Mouse (Mus musculus) embryo, embryonic 9.5 days (tissue): ENCODE measurements at regions not wholly inside any gene's neighbourhood (a gene's known extent, or its start where the extent isn't known, plus 50 kb on each side); places are given as distances from the start of the nearest gene placed in this dataset.

Source experiments
- DNase-seq: peaks from one replicate; pipeline ENCODE4 v3.0.0-alpha.2; 2017; ENCODE audit errors: extremely low spot score

DNA sequence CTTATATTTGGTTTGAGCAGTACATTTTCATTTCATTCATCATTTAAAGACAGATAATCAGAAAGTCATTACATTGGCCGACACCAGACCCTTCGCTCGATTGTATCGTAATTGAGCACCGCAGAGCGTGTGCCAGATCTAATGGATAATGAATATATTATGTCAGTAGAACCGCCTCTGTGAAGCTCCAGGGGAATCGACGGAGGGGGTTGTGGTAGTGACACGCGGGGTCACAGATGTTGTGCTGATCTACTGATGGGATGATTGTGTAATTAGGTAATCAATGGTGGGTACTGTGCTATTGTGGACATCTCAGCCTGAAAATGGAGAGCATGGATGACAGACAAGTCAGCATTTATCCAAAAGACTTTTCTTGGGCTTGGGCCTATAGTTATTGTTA lies 414.3 kb upstream of the Tenm2 start:
- no peak for DNase-seq

DNA sequence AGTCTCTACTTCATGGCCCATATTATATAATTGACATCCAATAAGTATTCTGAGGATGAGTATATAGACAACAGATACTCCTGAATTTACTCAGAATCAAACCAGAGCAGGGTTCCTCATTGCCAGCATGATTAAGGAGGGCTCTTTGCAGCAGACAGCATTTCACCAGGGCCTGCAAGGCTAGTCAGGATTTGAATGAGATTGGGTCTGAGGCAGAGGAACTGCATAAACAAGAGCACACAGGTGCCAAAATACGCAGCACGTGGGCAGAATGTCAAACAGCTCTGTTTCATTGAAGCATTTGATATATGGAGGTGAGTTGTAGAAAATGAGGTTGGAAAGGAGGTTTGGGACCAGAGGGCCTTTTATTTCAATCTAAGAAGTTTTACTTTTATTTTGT lies 387.5 kb upstream of the Tenm2 start:
- DNase-seq = no peak

DNA sequence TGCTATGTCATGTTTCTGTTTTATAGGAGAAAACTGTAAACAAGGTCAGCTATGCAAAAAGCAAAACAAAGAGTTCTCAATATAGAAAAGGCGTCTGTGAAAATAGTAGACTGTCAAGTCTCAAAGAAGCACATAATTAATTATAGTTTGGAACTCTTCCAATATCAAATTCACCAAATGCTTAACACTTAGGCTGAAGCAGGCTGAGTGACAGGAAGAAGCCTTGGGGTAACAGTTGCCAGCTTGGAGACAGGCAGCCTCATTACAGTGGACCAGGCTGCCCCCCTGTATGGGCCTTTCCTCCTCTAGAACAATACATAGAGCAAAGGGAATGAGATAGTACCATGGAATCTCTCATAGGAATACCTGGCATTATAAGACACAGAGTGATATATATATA lies 364.8 kb upstream of the Tenm2 start:
- DNase-seq = no peak

DNA sequence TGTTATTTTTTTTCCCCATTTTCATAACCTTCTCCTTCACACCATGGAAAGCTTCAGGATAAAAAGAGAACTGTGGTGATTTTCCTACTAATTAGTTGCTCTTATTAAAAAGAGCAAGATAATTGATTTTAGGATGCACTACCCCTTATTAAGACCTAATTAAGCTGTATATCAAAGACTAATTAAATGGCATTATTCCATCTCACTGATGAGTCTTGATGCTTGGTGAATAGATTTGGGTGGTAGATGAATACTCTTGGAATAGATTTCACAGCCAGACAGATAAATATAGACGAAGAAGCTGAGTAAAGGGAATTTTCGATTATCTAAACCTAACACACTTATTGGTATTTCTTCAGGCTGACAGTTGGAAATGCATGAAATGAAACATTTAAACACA lies 346.5 kb upstream of the Tenm2 start:
- DNase-seq = no peak

DNA sequence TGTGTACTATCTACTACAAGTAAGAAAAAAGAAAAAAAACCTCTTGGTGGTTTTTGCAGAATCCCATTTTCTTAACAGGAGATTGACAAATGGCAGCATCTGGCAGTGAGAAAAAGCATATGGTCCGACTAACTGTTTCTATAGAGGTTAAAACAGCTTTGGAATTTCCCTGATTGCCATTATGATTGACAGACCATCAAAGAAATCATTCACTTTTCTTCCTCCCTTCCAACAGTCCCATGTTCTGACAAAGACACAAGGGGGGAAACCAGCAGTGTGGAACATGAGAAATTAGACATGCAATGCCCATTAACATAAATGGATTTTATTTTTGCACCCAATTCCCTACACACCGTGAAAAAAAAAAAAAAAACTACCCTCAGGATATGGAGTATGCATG lies 297.9 kb upstream of the Tenm2 start:
- no peak for DNase-seq

DNA sequence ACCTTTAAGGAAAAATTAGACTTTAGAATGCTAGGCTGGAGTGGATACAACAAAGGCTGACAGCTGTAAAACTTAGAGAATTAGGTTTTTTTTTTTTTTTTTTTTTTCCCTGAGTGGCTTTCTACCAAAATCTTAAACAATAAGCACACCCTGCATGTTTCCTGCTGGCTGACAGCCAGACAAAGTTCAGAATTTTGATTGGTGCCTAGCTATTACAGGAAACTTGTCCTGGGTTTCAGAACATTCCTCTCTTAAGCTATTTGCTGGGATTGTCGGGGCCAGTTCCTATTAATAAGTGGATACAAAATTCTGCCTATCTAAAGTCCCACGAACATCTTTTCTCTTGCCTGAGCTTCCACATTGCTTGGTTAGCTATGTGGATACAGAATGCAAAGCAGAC lies 296.7 kb upstream of the Tenm2 start:
- no peak for DNase-seq

DNA sequence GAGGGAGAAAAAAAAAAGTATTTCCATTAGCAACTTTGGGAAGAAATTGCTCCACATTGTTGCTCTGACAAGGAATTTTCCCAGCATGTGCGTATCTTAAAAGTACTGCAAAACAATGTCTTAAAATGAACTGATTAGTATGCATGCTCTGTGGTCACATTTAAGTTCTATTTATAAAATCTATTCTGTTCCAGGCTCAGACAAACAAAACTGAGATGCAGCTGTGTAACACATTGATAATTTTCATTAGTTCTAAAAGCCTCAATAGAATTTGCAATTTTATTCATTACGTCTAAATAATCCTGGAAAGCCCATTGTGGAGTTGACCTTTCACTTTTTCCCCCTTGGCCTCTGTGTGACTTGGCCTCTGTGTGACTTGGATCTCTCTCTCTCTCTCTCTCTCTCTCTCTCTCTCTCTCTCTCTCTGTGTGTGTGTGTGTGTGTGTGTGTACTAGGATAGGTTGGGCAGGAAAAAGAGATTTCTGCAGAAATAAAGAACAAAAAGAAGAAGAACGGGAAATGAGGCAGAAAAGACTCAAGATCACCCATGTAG lies 262.8 kb upstream of the Tenm2 start:
- DNase-seq = peak; percentile 35

DNA sequence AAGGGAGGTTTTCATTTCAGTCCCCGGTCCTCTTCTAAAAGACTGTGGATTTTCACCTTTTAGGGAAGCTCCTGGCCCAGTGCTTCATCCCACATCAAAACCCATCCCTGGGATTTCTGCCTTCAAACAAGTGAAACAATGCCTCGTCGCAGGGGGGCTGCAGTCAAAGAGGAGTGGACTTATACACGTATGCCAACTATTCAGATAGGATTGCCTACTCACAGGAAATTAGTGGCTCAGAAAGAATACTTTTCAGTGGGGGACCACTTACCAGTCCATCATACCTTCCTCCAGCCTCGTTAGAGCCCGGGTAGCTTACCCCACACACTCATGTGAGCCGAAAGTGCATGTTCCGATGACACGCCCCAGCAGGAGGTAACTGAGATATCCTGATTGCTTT lies 262.1 kb upstream of the Tenm2 start:
- peak; percentile 16 for DNase-seq

DNA sequence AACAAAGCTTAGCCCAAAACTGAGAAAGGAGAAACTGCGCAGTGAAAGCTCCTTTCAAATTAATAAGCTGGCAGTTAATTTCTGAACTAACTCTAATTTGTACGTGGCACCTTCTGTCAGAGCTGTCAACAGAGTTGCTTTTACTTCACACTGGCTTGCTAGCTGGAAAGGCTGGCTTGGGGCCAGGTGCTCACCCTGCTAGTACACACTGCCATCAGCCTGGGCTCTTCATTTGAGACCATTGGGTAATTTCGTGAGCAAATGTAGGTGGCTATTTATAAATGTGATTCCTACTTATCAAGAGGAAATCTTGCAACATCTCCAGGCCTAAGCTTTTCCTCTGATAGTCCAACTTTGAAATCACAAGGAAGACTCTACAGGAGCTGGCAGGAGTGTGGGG lies 244.5 kb upstream of the Tenm2 start:
- no peak for DNase-seq

DNA sequence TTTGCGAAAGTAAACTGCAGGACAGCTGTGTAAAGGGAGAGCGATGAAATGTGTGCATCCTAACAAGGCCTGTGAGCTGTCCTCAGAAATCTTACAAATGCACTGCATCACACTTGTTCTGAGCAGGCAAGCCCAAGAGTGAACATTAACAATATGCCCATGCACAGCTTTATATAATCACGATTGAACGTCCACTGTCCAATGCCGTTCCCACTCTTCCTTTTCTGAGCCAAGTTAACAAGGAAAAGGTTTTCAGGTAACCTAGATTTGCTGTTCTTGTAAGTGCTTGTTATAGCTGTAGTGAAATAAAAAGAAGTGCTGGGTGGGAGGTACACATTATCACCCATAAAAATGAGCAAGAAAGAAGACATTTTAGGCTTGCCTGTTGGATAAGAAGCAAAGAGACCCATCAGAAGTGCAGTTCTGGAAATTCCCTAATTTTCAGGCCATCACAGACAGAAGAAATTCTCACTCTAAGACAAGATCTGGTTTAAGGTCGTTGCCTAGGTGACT lies 243.3 kb upstream of the Tenm2 start:
- no peak for DNase-seq

DNA sequence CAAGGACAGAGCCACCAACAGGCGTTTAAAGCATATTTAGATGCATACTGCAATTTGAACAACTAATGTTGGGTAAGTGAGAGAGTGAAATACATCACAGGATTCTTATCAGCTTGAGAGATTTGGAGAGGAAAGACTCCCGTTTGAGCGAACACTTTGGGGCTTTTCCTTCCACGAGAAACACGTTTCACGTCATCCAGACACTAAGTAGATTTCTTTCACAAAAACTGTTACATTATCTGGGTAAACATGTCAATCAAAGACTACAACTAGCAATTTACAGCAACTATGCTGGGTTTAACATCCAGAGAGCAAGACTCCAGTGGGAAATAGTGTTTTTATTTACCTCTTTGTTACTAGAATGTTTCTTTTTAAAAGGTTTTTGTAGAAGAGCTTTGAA lies 238.3 kb upstream of the Tenm2 start:
- no peak for DNase-seq

DNA sequence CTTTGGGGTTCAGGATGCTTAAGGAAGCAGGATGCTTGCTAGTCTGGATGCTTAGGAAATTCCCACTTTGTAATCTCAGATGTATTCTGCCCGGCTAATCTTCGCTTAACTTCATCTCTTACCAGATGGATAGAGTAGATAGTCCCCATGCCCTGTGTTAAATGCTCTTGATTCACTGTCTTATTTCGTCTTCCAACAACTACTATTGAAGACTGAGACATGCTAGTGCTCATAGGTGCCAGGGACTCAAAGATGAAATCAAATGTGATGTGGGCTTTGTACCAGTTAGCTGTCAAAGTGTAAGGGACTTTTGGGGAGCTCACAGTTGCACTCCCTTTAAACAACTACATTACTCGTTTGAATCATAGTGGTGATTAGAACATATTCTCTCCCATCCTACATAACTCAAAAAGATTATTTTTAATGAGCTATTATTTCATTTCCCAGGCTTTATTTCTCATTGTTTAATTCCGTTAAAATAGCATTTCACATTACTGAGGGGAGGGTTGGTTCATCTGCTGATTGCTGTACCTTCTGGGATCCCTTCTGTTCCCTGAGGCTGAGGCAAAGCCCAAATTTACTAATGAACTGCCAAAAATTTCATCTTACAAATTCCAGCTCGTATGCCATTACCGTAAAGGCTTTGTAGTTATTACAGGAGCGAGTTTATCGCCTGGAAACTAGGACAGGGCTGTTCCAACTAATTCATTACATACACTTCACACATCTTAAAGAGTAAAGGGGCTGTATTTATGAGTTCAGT lies 228.1 kb upstream of the Tenm2 start:
- DNase-seq = no peak

DNA sequence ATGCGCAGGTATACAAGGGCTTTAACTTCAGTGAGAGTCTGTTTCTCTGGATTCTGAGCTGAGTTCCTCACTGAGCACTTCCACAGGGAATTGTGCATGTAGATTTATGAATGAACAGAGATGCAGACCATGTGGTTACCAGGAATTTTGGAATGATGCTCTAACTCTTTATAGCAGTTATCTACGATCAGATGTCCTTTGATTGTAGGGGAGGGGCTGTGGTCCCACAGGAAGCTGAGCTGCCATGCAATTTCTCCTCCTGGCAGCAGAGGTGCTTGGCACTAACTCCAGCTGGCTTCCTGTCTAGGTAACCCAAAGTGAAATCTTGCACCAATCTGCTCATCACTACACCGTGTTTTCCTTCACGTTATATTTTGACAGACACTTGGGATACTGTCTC lies 226.6 kb upstream of the Tenm2 start:
- no peak for DNase-seq

DNA sequence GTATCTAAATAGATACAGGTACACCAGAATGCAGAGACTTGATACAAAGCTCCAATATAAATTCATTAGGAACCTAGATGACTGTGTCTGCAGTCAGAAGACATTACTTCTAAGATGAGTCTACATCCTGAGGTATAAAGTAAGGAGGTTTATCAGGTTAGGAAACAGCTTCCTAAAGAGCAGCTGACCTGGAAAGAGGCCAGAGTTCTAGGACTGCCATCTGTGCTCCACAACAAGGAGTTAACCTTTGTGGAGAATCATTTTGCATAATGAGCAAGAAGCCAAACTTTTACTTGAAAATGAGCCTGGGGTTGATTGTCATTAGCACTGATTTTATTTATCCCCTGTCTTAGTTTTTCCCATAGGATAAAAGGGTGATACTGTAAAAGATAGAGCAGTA lies 211.6 kb upstream of the Tenm2 start:
- DNase-seq = no peak

DNA sequence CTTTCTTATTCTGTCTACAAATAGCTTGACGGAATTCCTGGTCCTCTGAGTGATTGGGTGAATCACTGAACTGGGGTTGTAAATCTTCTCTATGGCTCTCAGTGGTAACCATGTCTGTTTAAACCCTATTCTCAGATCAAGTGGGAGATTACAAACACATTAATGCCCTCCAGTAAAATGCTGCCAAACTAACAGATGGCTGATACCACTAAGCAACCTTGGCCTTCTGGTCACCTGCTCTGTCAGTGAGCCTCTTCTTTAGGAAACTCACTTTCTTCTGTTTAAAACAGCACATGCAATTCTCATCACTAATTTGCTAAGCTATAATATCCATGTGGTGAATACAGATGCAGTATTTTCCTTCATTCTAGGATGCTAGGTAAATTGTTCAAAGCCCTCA lies 210.9 kb upstream of the Tenm2 start:
- no peak for DNase-seq

DNA sequence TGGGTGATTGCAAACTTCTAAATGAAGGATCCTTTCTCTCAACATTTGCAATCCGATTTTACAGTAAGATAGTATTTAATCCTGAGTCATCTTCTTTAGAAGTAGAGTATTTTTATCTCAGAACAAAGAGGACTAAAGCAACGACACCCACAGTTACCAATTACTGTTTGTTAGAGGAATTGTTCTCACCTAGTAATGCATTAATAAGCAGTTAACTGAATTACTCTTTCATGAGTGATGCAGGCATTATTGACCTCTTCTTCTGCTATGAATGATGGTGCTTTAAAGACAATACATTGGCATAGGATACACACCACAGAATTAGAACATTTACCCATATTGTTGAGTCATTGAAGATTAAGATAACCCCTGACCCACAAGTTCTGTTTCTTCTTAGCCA lies 207.0 kb upstream of the Tenm2 start:
- no peak for DNase-seq

DNA sequence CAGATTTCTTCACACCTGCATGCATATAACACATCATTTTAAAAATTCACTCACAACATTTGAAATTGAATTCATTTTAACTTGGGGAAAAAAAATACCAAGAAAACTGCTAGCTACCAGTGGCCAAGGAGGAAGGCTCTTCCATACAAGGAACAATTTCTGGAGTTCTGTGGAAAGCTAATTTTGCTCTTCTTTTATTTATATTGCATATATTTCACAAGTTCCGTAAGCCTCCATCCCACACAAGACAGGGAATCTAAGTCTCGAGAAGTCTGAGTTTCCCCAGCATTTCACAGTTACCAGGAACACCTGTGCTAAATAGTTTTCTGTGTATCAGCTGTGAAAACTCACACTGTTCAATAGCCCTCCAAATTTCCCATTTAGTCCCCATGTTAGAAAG lies 198.8 kb upstream of the Tenm2 start:
- DNase-seq = no peak

DNA sequence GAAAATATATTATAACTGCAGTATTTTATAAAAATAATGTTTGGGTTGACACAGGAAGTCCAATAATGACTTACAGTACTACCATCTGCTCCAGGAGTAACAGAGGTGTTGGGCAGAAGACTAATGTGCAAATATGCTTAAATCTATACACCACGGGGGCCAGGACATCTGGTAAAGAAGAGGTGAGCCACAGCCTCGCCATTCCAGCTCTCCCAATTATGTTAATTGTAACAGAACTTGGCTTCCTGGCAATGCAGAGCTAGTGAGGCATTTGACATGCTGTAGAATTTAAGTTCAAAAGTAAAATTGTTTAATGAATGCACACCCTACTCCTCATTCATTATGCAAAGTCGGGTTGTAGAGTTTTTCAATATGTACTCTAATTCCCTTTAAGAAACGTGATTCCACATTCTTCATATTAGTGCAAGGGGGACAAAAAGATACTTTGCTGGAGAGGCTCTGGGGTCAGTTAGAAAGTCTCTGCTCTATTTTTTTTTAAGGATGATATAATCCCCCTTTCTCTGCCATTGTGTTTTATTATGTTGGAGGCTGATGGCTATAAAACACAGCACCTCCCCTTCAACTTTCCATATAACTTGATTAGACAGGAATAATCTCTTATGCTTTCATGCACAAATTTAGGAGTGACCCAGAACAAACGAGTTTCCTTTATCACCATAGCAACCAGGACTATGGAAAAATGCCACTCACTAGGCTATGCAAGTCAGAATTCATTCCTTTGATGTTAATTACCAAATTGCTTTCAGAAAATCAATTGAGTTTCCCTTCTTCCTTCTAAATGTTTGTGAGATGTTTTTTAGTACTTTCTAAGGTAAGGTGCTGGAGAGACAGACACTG lies 188.8 kb upstream of the Tenm2 start:
- DNase-seq = no peak

DNA sequence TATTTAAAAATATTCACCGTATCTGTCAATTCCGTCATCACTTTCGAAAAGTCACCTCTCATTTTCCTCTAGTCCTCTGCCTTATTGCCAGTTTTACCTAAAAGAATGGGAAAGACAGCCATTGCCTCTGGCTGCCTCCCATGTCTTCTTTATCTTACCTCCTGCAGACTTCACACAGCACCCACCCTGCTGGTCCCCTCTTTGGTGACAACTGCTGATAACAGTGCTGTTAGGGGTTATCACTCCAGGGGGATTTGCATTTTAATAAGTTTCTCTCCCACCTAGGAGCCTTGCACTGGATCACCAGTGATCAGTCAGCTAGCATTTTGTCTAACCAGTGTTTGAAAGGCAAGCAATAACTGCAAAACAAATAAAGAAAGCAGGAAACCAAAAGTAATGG lies 177.1 kb upstream of the Tenm2 start:
- DNase-seq = no peak

DNA sequence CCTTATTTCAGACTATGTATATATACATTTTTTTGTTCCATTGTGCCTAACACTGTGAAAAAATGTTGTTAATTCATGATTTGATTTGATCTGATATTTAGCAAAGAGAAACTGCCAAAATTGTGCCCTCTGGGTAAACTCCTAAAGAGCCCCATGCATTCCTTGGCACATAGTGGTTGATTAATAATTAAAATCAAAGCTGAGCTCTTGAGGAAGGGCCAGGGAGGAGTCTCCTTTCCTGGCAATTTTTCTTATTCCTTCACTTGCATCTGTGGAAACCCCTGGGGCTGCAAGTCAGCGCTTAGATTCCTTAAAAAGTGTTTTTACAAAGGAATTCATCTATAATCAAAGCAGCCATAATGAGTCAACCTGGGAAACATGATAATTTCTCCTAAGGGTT lies 132.2 kb upstream of the Tenm2 start:
- DNase-seq = no peak

DNA sequence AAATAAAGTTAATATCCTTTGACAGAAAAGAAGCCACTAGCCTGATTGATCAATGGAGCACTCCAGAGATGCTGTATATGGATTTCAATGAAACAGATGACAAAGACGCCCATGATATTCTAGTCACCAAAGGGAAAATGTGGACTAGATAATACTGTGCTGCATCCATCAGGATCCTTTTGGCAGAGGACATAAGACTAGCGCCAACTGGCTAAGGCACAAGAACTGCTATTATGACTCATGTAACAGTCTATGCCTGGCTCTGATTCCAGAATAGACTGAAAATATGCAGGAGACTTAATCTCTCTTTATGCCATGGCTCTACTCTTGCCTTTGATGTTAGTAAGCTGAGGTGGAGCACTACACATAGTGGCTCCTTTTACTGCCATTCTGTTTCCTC lies 128.7 kb upstream of the Tenm2 start:
- no peak for DNase-seq

DNA sequence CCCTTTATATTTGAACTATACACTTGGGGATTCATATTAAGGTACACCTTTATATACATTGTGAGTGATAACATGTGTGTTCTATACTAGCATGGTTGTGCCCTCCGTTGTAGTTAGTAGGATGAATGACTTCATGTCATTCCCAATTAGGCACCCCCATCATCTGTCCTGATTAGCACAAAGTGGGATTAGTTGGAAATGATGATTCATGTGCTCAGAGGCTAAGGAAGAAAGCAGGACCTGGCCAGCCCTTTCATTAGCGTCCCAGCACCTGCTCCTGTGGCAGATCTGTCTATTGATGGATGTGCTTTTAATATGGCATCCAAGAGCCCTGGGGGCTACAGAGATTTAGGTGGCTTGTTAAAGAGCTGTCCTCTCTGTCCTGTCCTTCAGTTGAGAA lies 119.3 kb upstream of the Tenm2 start:
- no peak for DNase-seq

DNA sequence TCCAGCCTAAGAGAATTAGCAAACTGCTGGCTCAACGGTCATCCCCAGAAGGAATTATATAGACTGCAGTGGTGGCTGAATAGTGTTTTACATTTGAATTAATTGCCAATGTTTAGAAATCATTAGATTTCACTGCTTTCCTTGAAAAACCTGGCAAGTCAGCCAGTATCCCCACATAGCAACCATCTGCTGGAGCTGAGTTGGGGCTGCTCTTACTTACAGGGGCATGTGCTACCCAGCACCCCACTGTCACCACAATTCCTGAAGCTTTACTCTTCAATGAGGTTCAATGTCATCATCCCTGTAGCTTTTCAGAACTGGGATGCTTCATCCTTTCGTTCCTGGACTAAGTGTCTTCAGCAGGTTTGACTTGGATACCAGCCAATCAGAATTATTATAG lies 73.9 kb upstream of the Tenm2 start:
- no peak for DNase-seq
